Comparison of ENCODE assay signal across 15 mouse cellular contexts in genomic region chr16:84966983-84967382, GRCm38 (mm10).
DNase-seq lines count a peak whose midpoint lies in the region; ATAC-seq and TF ChIP-seq lines count a peak whose summit lies in the region.
"Had no signal": no experiment of that assay in that cellular context is flagged by ENCODE, and none has a peak within 500 bp of the region (broad histone marks: within the 10 kb centered on the region; RNA-seq: fewer than 3 reads in every experiment).

No protein-coding gene starts in this region.

- peak overlapping the region; percentile 44; the same call in 1 of the 2 replicates for H3K27ac ChIP-seq in left cerebral cortex, adult 2 months
- H3K27ac ChIP-seq in CH12.LX (ENCODE audit: insufficient read depth, low read depth): peak overlapping the region; percentile 27
- H3K27ac ChIP-seq in liver, embryonic 16.5 days (ENCODE audit: low read length): no peak overlapping the region
- H3K27ac ChIP-seq: kidney, embryonic 15.5 days had no signal

- peaks cover 25 to 55% of the 10 kb centered on the region in 2 experiments for H3K36me3 ChIP-seq in CH12.LX (replicated peaks in 1 of 2; ENCODE audit: control insufficient read depth in 1 of 2, insufficient read depth in 1 of 2, low read length in 1 of 2)
- no peaks in the 10 kb centered on the region for H3K36me3 ChIP-seq in liver, embryonic 16.5 days (ENCODE audit: control insufficient read depth, insufficient read depth)
- H3K36me3 ChIP-seq: G1E had no signal

- H3K4me1 ChIP-seq in CH12.LX (ENCODE audit: control insufficient read depth in 1 of 2, insufficient read depth in 2 of 2): peaks cover 13 to 31% of the 10 kb centered on the region in 2 experiments
- H3K4me1 ChIP-seq in liver, embryonic 16.5 days (ENCODE audit: control insufficient read depth, low read depth, low read length): no peaks in the 10 kb centered on the region

- peak; percentile 42; the same call in 1 of the 2 replicates for TF ChIP-seq POLR2A in CH12.LX (IDR thresholded peaks at IDR 0.05; ENCODE audit: low read depth, low read length)

- no peak overlapping the region for H3K9ac ChIP-seq in CH12.LX (ENCODE audit: insufficient read depth, low read depth)
- H3K9ac ChIP-seq in liver, embryonic 16.5 days (ENCODE audit: low read depth, low read length): no peak overlapping the region
- H3K9ac ChIP-seq: forebrain, embryonic 12.5 days; kidney, embryonic 15.5 days had no signal

- TF ChIP-seq EP300 in CH12.LX (IDR thresholded peaks at IDR 0.05; ENCODE audit: low read length): peak; percentile 99

- WGBS in liver, embryonic 16.5 days (ENCODE audit: insufficient replicate concordance): 24% methylated on average over 4 of the region's 4 CpGs

- H3K79me2 ChIP-seq in CH12.LX (replicated peaks; ENCODE audit: control insufficient read depth, extremely low read depth, insufficient read depth, poor library complexity, severe bottlenecking): no peaks in the 10 kb centered on the region

- no peak overlapping the region for H3K4me3 ChIP-seq in left cerebral cortex, adult 2 months
- no peak overlapping the region for H3K4me3 ChIP-seq in CH12.LX (replicated peaks in 1 of 3; ENCODE audit: low read depth in 2 of 3, low read length in 2 of 3, poor library complexity in 1 of 3)
- H3K4me3 ChIP-seq in liver, embryonic 16.5 days (ENCODE audit: low read depth, low read length): no peak overlapping the region
- H3K4me3 ChIP-seq: forebrain, embryonic 12.5 days; kidney, embryonic 15.5 days had no signal

- no peak; the same call in 1 of the 2 replicates for TF ChIP-seq RAD21 in CH12.LX (IDR thresholded peaks at IDR 0.05; ENCODE audit: low read depth, low read length)

- no peak for TF ChIP-seq CTCF in left cerebral cortex, adult 2 months (IDR thresholded peaks at IDR 0.05)
- no peak for TF ChIP-seq CTCF in CH12.LX (conservative IDR thresholded peaks at IDR 0.05 in 1 of 2, IDR thresholded peaks at IDR 0.05 in 1 of 2; ENCODE audit: low read depth in 2 of 2, low read length in 2 of 2)

- peak; percentile 24; the same call in 1 of the 2 replicates for ATAC-seq in liver, embryonic 16.5 days (ENCODE audit: low read depth)

- 0 out of 2 replicates have a peak overlapping the region, but pooled peaks have one; percentile 18 for H3K4me2 ChIP-seq in CH12.LX (ENCODE audit: insufficient read depth, low read depth, poor library complexity, severe bottlenecking)
- H3K4me2 ChIP-seq in liver, embryonic 16.5 days (ENCODE audit: low read depth, low read length): no peak overlapping the region
- H3K4me2 ChIP-seq: forebrain, embryonic 12.5 days; kidney, embryonic 15.5 days had no signal

- dilution Hi-C loops in CH12.LX (cut with MboI; ENCODE audit: extremely low pct_ligation_motif_present, extremely low pct_unique_long_range_greater_than_20kb, low sequenced_read_pairs): no loop called here

- no peaks in the 10 kb centered on the region for H3K9me3 ChIP-seq in CH12.LX (replicated peaks; ENCODE audit: low read length)
- H3K9me3 ChIP-seq in liver, embryonic 16.5 days (replicated peaks; ENCODE audit: control insufficient read depth, low read length): no peaks in the 10 kb centered on the region
- H3K9me3 ChIP-seq: forebrain, embryonic 12.5 days; kidney, embryonic 15.5 days had no signal

- H3K27me3 ChIP-seq in CH12.LX (replicated peaks): no peaks in the 10 kb centered on the region
- H3K27me3 ChIP-seq in liver, embryonic 16.5 days (ENCODE audit: control insufficient read depth, insufficient read depth, low read depth, low read length): no peaks in the 10 kb centered on the region
- H3K27me3 ChIP-seq: forebrain, embryonic 12.5 days; kidney, embryonic 15.5 days had no signal

- intact Hi-C loops in left cerebral cortex, adult 2 months (cut with DNase I): no loop called here
- intact Hi-C loops in left cerebral cortex, postnatal 10 days (cut with DNase I): no loop called here

- no peak for DNase-seq in left cerebral cortex, adult 2 months (ENCODE audit: extremely low spot score in 1 of 2, low spot score in 2 of 2)
- no peak for DNase-seq in left cerebral cortex, postnatal 10 days (ENCODE audit: extremely low spot score in 1 of 2, low spot score in 2 of 2)
- DNase-seq in CH12.LX (ENCODE audit: extremely low read depth) (peak; percentile 94), adipocyte (ENCODE audit: low spot score) (no peak)
- DNase-seq in brain, adult 2 months (ENCODE audit: low read depth, low spot score): peak; percentile 75
- DNase-seq in thymus, postnatal 10 days (ENCODE audit: low spot score in 2 of 2): no peak
- DNase-seq in T-cell, adult 2 months (ENCODE audit: low spot score): no peak
- DNase-seq: adrenal gland, postnatal 36 days; embryo, embryonic 11 days; gastrocnemius, postnatal 36 days; lung, postnatal 14 days had no signal

- in situ Hi-C loops in CH12.LX (cut with MboI; ENCODE audit: low pct_ligation_motif_present, low pct_unique_long_range_greater_than_20kb, low sequenced_read_pairs): loop anchor here (25.0 kb wide), 1 partner anchor 720 kb away; no protein-coding TSS in a partner anchor

TF ChIP-seq in CH12.LX, 34 proteins besides CTCF, POLR2A, EP300 and RAD21:
- TF ChIP-seq USF1 (IDR thresholded peaks at IDR 0.05; ENCODE audit: low read depth, low read length): no peak
- TF ChIP-seq BHLHE40 (IDR thresholded peaks at IDR 0.05; ENCODE audit: low read depth, low read length): peak; percentile 58; the same call in 1 of the 2 replicates
- 0 out of 2 replicates have a peak, but pooled peaks have one; percentile 48 for TF ChIP-seq RCOR1 (conservative IDR thresholded peaks at IDR 0.05; ENCODE audit: low read depth, low read length)
- TF ChIP-seq ZNF384 (IDR thresholded peaks at IDR 0.05; ENCODE audit: low read depth, low read length): no peak
- TF ChIP-seq MEF2A (IDR thresholded peaks at IDR 0.05; ENCODE audit: borderline replicate concordance, low read depth, low read length): peak; percentile 59
- no peak for TF ChIP-seq MAFK (IDR thresholded peaks at IDR 0.05; ENCODE audit: insufficient replicate concordance, low read length)
- no peak for TF ChIP-seq ZC3H11A (IDR thresholded peaks at IDR 0.05; ENCODE audit: low read depth, low read length)
- peak; percentile 72 for TF ChIP-seq ETS1 (conservative IDR thresholded peaks at IDR 0.05; ENCODE audit: low read depth, low read length)
- TF ChIP-seq SIN3A (IDR thresholded peaks at IDR 0.05; ENCODE audit: low read length): peak; percentile 28; the same call in 1 of the 2 replicates
- no peak for TF ChIP-seq NRF1 (IDR thresholded peaks at IDR 0.05; ENCODE audit: low read depth, low read length)
- 0 out of 2 replicates have a peak, but pooled peaks have one; percentile 46 for TF ChIP-seq MAX (IDR thresholded peaks at IDR 0.05; ENCODE audit: low read length)
- 0 out of 2 replicates have a peak, but pooled peaks have one; percentile 72 for TF ChIP-seq TBP (conservative IDR thresholded peaks at IDR 0.05; ENCODE audit: low read depth, low read length)
- TF ChIP-seq TCF12 (IDR thresholded peaks at IDR 0.05; ENCODE audit: low read depth, low read length): peak; percentile 55; the same call in 1 of the 2 replicates
- TF ChIP-seq JUN (IDR thresholded peaks at IDR 0.05; ENCODE audit: insufficient read depth, low read depth, low read length): peak; percentile 90
- no peak for TF ChIP-seq MXI1 (IDR thresholded peaks at IDR 0.05; ENCODE audit: low read depth, low read length)
- TF ChIP-seq E2F4 (IDR thresholded peaks at IDR 0.05; ENCODE audit: insufficient replicate concordance, low read depth, low read length): no peak
- no peak; the same call in 1 of the 2 replicates for TF ChIP-seq HCFC1 (IDR thresholded peaks at IDR 0.05; ENCODE audit: low read depth, low read length)
- no peak for TF ChIP-seq USF2 (conservative IDR thresholded peaks at IDR 0.05; ENCODE audit: low read depth, low read length)
- TF ChIP-seq KAT2A (IDR thresholded peaks at IDR 0.05; ENCODE audit: insufficient replicate concordance, low read length): no peak
- peak; percentile 28; the same call in 1 of the 2 replicates for TF ChIP-seq UBTF (IDR thresholded peaks at IDR 0.05; ENCODE audit: low read depth, low read length)
- peak; percentile 99 for TF ChIP-seq IRF4 (IDR thresholded peaks at IDR 0.05; ENCODE audit: low read depth, low read length)
- TF ChIP-seq ZMIZ1 (IDR thresholded peaks at IDR 0.05; ENCODE audit: low read depth, low read length): no peak; the same call in 1 of the 2 replicates
- TF ChIP-seq ZKSCAN1 (IDR thresholded peaks at IDR 0.05; ENCODE audit: borderline replicate concordance, low read depth, low read length): no peak
- TF ChIP-seq NELFE (IDR thresholded peaks at IDR 0.05; ENCODE audit: low read depth, low read length): no peak
- TF ChIP-seq CHD2 (IDR thresholded peaks at IDR 0.05; ENCODE audit: low read length): peak; percentile 68; the same call in 1 of the 2 replicates
- peak; percentile 75 for TF ChIP-seq MYC (IDR thresholded peaks at IDR 0.05; ENCODE audit: low read depth, low read length)
- no peak for TF ChIP-seq PAX5 (IDR thresholded peaks at IDR 0.05; ENCODE audit: low read length)
- TF ChIP-seq MAZ (IDR thresholded peaks at IDR 0.05; ENCODE audit: low read depth, low read length): no peak
- TF ChIP-seq CHD1 (IDR thresholded peaks at IDR 0.05; ENCODE audit: low read depth, low read length): no peak
- no peak for TF ChIP-seq GABPA (IDR thresholded peaks at IDR 0.05; ENCODE audit: insufficient replicate concordance, low read depth, low read length)
- no peak; the same call in 1 of the 2 replicates for TF ChIP-seq SMC3 (IDR thresholded peaks at IDR 0.05; ENCODE audit: low read depth, low read length)
- peak; percentile 95 for TF ChIP-seq JUND (conservative IDR thresholded peaks at IDR 0.05; ENCODE audit: low read depth, low read length)
- peak; percentile 44; the same call in 1 of the 2 replicates for TF ChIP-seq ELF1 (IDR thresholded peaks at IDR 0.05; ENCODE audit: low read depth, low read length)
- no peak for TF ChIP-seq POLR2AphosphoS2 (IDR thresholded peaks at IDR 0.05; ENCODE audit: low read depth, low read length)

Comparison
In these comparisons a context has a peak if more than half of its experiments do, and no peak if none do; other contexts are left out.
1. DNase-seq: peak in CH12.LX (single experiment) and brain, adult 2 months (single experiment); none in left cerebral cortex, adult 2 months (0 of 2), left cerebral cortex, postnatal 10 days (0 of 2), thymus, postnatal 10 days (0 of 2), T-cell, adult 2 months (single experiment) and adipocyte (single experiment).